Mouse (Mus musculus) spleen, adult 2 months (tissue): ENCODE measurements around the gene Clasrp. TPM values are rescaled to one million over a fixed set of nuclear protein-coding genes. Genes with fewer than 3 reads are reported as not detected.

Experiments used
- DNase-seq, 2 experiments: peaks; one replicate each; pipeline versions ENCODE4 v3.0.0 to v3.0.0-alpha.2; 2012 to 2021; ENCODE audit warnings: low spot score in 2 of 2, low read depth in 1 of 2
- H3K27ac ChIP-seq: fragments of 200-500 bp; 2 replicates; pipeline ENCODE4 v1.5.1; 2012; ENCODE audit warnings: low read length, inconsistent platforms; ENCODE audit not compliant: insufficient read depth
- H3K27me3 ChIP-seq: fragments of 200-500 bp; 2 replicates; pipeline ENCODE4 v1.6.1; 2012; ENCODE audit warnings: mild to moderate bottlenecking, moderate library complexity, low read length, inconsistent platforms; ENCODE audit not compliant: control insufficient read depth, insufficient read depth
- H3K36me3 ChIP-seq: fragments of 200-500 bp; 2 replicates; pipeline ENCODE4 v1.6.1; 2012; ENCODE audit warnings: mild to moderate bottlenecking, low read length, inconsistent platforms; ENCODE audit not compliant: control insufficient read depth, insufficient read depth
- H3K4me1 ChIP-seq: fragments of 200-500 bp; 2 replicates; pipeline ENCODE4 v1.6.1; 2011; ENCODE audit warnings: inconsistent platforms; ENCODE audit not compliant: control insufficient read depth, insufficient read depth, insufficient read length
- H3K4me3 ChIP-seq: fragments of 200-500 bp; 2 replicates; pipeline ENCODE4 v1.5.1; 2011; ENCODE audit warnings: mild to moderate bottlenecking, inconsistent platforms; ENCODE audit not compliant: insufficient read depth, insufficient read length; ENCODE audit errors: extremely low read depth
- CTCF ChIP-seq: fragments of 200-500 bp; IDR thresholded peaks from 2 replicates; pipeline ENCODE4 v1.5.1; 2011; ENCODE audit warnings: mild to moderate bottlenecking, inconsistent platforms; ENCODE audit not compliant: insufficient read depth, insufficient read length, insufficient replicate concordance; ENCODE audit errors: extremely low read depth
- POLR2A ChIP-seq: fragments of 200-500 bp; IDR thresholded peaks from 2 replicates; pipeline ENCODE4 v1.6.1; 2011; ENCODE audit warnings: low read depth, low read length, inconsistent platforms
- WGBS: fragments of 180-500 bp; shearing (Covaris S2); methylation state at CpG from one replicate; pipeline ENCODE4 v1.1.7; 2018; 5-methylcytosine and 5-hydroxymethylcytosine counted together
- polyA plus RNA-seq: library from polyadenylated mRNA; depleted of rRNA; stranded (reverse); fragments of >200 nt; gene quantifications from 2 replicates; pipeline ENCODE4 v1.2.3, GENCODE M21; 2012

Clasrp gene
- polyA plus RNA-seq, 1 experiment, result 102 TPM

DNA sequence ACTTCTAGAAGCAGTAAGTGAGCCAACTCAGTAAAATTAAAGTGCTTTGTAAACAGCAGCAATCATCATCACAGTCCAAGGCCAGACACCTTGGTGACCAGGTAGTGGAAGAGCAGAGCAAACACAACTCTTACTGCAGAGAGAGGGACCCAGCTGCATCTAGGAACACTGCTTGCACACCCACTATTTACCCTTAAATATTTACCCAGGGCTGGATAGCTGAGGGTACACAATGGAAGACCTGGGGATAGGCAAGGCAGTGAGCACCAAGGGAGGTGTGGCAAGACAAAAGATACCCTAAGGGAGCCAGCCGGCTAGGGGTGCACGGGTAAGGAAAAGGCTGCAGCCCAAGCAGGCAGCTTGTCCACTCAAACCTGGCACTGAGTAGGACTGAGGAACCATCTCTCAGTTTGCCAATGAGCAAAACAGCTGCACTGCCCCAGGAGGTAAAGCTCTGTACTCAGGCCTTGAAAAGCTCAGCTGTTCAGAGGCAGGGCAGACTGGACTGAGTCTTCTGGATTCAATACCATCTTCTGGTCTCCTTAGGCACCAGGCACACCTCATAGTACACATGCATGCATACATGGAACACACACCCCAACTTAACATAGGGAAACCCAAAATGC lies 56.8 kb downstream of the Clasrp start:
- Histone ChIP-seq H3K27ac (no peak overlapping the region), H3K36me3 (no peaks in the 10 kb centered on the region), H3K4me1 (peaks cover 7% of the 10 kb centered on the region; the same call in 1 of the 2 replicates), H3K27me3 (no peaks in the 10 kb centered on the region), H3K4me3 (no peak overlapping the region)
- DNase-seq, result no peak
- no peak for TF ChIP-seq POLR2A
- TF ChIP-seq CTCF, result no peak
- WGBS, result 94% methylated on average over 2 of the region's 2 CpGs

GRCm38 (mm10) chr7:19546007-19546406 lies 58.3 kb downstream of the Clasrp start:
- H3K36me3 ChIP-seq, result no peaks in the 10 kb centered on the region
- no peaks in the 10 kb centered on the region for H3K27me3 ChIP-seq
- H3K27ac ChIP-seq, result no peak overlapping the region
- DNase-seq, result no peak
- no peak for TF ChIP-seq POLR2A
- TF ChIP-seq CTCF, result no peak
- H3K4me3 ChIP-seq, result no peak overlapping the region
- 79% methylated on average over 3 of the region's 3 CpGs for WGBS
- H3K4me1 ChIP-seq, result peaks cover 7% of the 10 kb centered on the region; the same call in 1 of the 2 replicates

DNA sequence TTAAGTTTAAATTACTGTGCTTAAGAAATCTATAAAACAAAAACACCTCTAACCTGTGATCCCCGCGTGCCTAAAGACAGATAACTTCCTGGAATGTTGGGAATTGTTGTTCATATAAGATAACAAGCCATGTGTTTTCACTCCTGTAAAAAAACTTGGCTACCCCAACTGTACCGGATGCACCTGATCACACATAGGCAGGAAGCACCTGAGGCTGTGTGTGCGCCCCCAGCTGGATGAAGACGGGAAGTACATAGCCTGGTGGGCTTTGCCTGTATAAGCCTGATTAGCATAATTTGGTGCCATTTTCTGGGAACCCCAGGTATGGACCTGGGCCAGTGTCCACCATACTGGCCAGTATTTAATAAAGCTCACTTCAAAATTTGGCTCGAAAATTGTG lies 60.7 kb downstream of the Clasrp start:
- TF ChIP-seq CTCF (peak; percentile 44; the same call in 1 of the 2 replicates), POLR2A (no peak)
- Histone ChIP-seq H3K4me3 (no peak overlapping the region), H3K27ac (no peak overlapping the region), H3K36me3 (no peaks in the 10 kb centered on the region), H3K4me1 (peaks cover 7% of the 10 kb centered on the region; the same call in 1 of the 2 replicates), H3K27me3 (no peaks in the 10 kb centered on the region)
- DNase-seq, result peak in 1 of 2 experiments; percentile 36
- 27% methylated on average over 6 of the region's 6 CpGs for WGBS

- 73% methylated on average over 8 of the region's 8 CpGs for WGBS
- Histone ChIP-seq H3K27me3 (no peaks in the 10 kb centered on the region), H3K4me1 (peaks cover 7% of the 10 kb centered on the region; the same call in 1 of the 2 replicates), H3K27ac (no peak overlapping the region), H3K36me3 (no peaks in the 10 kb centered on the region), H3K4me3 (no peak overlapping the region)
- no peak for TF ChIP-seq CTCF
- no peak for TF ChIP-seq POLR2A
- DNase-seq, result no peak
Observed at GRCm38 (mm10) chr7:19542155-19542691, 62.1 kb downstream of the Clasrp start.

GRCm38 (mm10) chr7:19541681-19542154 lies 62.6 kb downstream of the Clasrp start:
- Histone ChIP-seq H3K4me1 (peaks cover 7% of the 10 kb centered on the region; the same call in 1 of the 2 replicates), H3K36me3 (no peaks in the 10 kb centered on the region), H3K4me3 (no peak overlapping the region), H3K27me3 (no peaks in the 10 kb centered on the region), H3K27ac (no peak overlapping the region)
- no peak for TF ChIP-seq CTCF
- no peak for TF ChIP-seq POLR2A
- no peak for DNase-seq
- 89% methylated on average over 7 of the region's 7 CpGs for WGBS

GRCm38 (mm10) chr7:19540771-19541566 lies 63.3 kb downstream of the Clasrp start:
- H3K4me3 ChIP-seq, result no peak overlapping the region
- peaks cover 7% of the 10 kb centered on the region; the same call in 1 of the 2 replicates for H3K4me1 ChIP-seq
- TF ChIP-seq POLR2A (no peak), CTCF (no peak)
- H3K36me3 ChIP-seq, result no peaks in the 10 kb centered on the region
- no peaks in the 10 kb centered on the region for H3K27me3 ChIP-seq
- no peak for DNase-seq
- 85% methylated on average over 2 of the region's 2 CpGs for WGBS
- H3K27ac ChIP-seq, result no peak overlapping the region

GRCm38 (mm10) chr7:19534676-19535075 lies 69.6 kb downstream of the Clasrp start:
- no peak for TF ChIP-seq POLR2A
- TF ChIP-seq CTCF, result no peak
- WGBS, result 97% methylated on average over 10 of the region's 10 CpGs
- H3K27me3 ChIP-seq, result no peaks in the 10 kb centered on the region
- peaks cover 40% of the 10 kb centered on the region for H3K36me3 ChIP-seq
- no peak for DNase-seq
- H3K4me3 ChIP-seq, result no peak overlapping the region
- H3K4me1 ChIP-seq, result no peaks in the 10 kb centered on the region
- no peak overlapping the region for H3K27ac ChIP-seq
